Mouse (Mus musculus): ENCODE results near the gene Prtn3.

DNA sequence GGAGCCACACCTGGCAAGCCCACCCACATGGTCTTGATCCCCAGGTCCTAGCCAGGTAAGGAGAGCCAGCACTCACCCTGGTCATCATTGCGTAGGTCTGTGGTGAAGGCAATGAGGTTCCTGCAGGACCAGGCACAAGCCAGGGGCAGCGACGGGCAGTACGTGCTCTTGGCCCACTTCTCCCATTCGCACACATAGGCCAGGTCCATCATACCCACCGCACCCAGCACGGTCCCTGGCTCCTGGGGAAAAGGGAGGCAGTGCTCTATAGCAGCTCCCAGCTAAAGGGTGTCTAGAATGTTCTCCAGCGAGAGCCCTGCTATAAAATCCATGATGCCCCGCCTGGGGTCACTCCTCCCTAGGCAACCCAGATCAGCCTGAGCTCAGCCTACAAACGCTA, 33.1 kb downstream of the Prtn3 start:
- TF ChIP-seq CTCF (IDR thresholded peaks at IDR 0.05; ENCODE audit: borderline replicate concordance, insufficient read depth, low read depth, low read length), result no peak
- TF ChIP-seq POLR2A (IDR thresholded peaks at IDR 0.05; ENCODE audit: borderline replicate concordance, insufficient read depth, low read length), result no peak
